Mouse (Mus musculus) liver, embryonic 15.5 days (tissue): ENCODE results near the gene Ngdn. TPM values are rescaled to one million over a fixed set of nuclear protein-coding genes. Genes with fewer than 3 reads are reported as not detected.
"Not testable (repeated sequence)": the region's sequence is repeated elsewhere in the genome, so short reads cannot be mapped to it uniquely, and the experiment has no call there.

Source experiments
- ATAC-seq: fragments of 200-750 bp; cut with Nextera tagmentation; 2 replicates; pipeline ENCODE4 v1.8.0; 2017; ENCODE audit warnings: moderate number of reproducible peaks, mild to moderate bottlenecking, moderate library complexity; ENCODE audit not compliant: insufficient read depth
- H3K27ac ChIP-seq: fragments of 300-500 bp; sonication (generic); replicated peaks from 2 replicates; pipeline ENCODE4 v1.5.1; 2015; ENCODE audit warnings: mild to moderate bottlenecking, inconsistent platforms
- H3K27me3 ChIP-seq: fragments of 300-500 bp; sonication (generic); 2 replicates; pipeline ENCODE4 v1.6.1; 2015; ENCODE audit warnings: mild to moderate bottlenecking, inconsistent platforms
- H3K36me3 ChIP-seq: fragments of 300-500 bp; sonication (generic); replicated peaks from 2 replicates; pipeline ENCODE4 v1.6.1; 2015; ENCODE audit warnings: moderate library complexity, mild to moderate bottlenecking, inconsistent platforms
- H3K4me1 ChIP-seq: fragments of 300-500 bp; sonication (generic); replicated peaks from 2 replicates; pipeline ENCODE4 v1.6.1; 2015; ENCODE audit warnings: inconsistent platforms
- H3K4me2 ChIP-seq: fragments of 300-500 bp; sonication (generic); 2 replicates; pipeline ENCODE4 v1.6.1; 2015; ENCODE audit warnings: moderate library complexity, mild to moderate bottlenecking, inconsistent platforms
- H3K4me3 ChIP-seq: fragments of 300-500 bp; sonication (generic); replicated peaks from 2 replicates; pipeline ENCODE4 v1.5.1; 2015; ENCODE audit warnings: mild to moderate bottlenecking, inconsistent platforms
- H3K9ac ChIP-seq: fragments of 300-500 bp; sonication (generic); 2 replicates; pipeline ENCODE4 v1.6.1; 2015; ENCODE audit warnings: moderate library complexity, mild to moderate bottlenecking, inconsistent platforms
- H3K9me3 ChIP-seq: fragments of 300-500 bp; sonication (generic); replicated peaks from 2 replicates; pipeline ENCODE4 v1.6.1; 2016; ENCODE audit warnings: inconsistent platforms
- WGBS: fragments of 180-500 bp; shearing (Covaris S2); methylation state at CpG from one replicate; pipeline ENCODE4 v1.1.7; 2015; ENCODE audit warnings: mixed read lengths; ENCODE audit not compliant: insufficient replicate concordance; 5-methylcytosine and 5-hydroxymethylcytosine counted together
- polyA plus RNA-seq: library from polyadenylated mRNA; unstranded; fragments of >200 nt; fragmentation: Nextera tagmentation; extraction: Ambion mirVana; gene quantifications from 2 replicates; pipeline ENCODE4 v1.2.1, GENCODE M21; 2015

The Ngdn gene
- polyA plus RNA-seq = 34.0 and 34.6 TPM in 2 replicates

- peak within 1 kb of the TSS; percentile 73 for H3K4me3 ChIP-seq
- H3K36me3 ChIP-seq = peaks cover 18% of the 10 kb centered on the region
- no peaks in the 10 kb centered on the region for H3K9me3 ChIP-seq
- ATAC-seq = peak; percentile 93
- no peaks in the 10 kb centered on the region for H3K27me3 ChIP-seq
- peak within 1 kb of the TSS; percentile 96 for H3K4me2 ChIP-seq
- H3K4me1 ChIP-seq = peaks cover 18% of the 10 kb centered on the region
- peak within 1 kb of the TSS; percentile 72 for H3K9ac ChIP-seq
- under 1% methylated on average over 36 of the region's 36 CpGs for WGBS
- peak within 1 kb of the TSS; percentile 86 for H3K27ac ChIP-seq
Measured at GRCm38 (mm10) chr14:55014991-55015766, at the start of gene Ngdn. Gene Ngdn, plus strand, starts transcription at chr14:55015454.

GRCm38 (mm10) chr14:54965631-54966030 lies 49.6 kb upstream of the Ngdn start:
- ATAC-seq = no peak
- H3K27me3 ChIP-seq = no peaks in the 10 kb centered on the region
- no peak overlapping the region for H3K4me2 ChIP-seq
- H3K9me3 ChIP-seq = no peaks in the 10 kb centered on the region
- H3K4me3 ChIP-seq = no peak overlapping the region
- H3K36me3 ChIP-seq = no peaks in the 10 kb centered on the region
- H3K4me1 ChIP-seq = no peaks in the 10 kb centered on the region
- H3K27ac ChIP-seq = no peak overlapping the region
- no peak overlapping the region for H3K9ac ChIP-seq
- WGBS = 52% methylated on average over 6 of the region's 6 CpGs

- WGBS = 48% methylated on average over 7 of the region's 7 CpGs
- no peaks in the 10 kb centered on the region for H3K9me3 ChIP-seq
Measured at GRCm38 (mm10) chr14:54966320-54966977, 48.8 kb upstream of the Ngdn start, which contains the start of gene Myh6. Gene Myh6, minus strand, starts transcription at chr14:54966927.

GRCm38 (mm10) chr14:54967874-54968273 lies 47.4 kb upstream of the Ngdn start:
- no peak for ATAC-seq
- no peak overlapping the region for H3K4me3 ChIP-seq

More at GRCm38 (mm10) chr14:54966320-54966977, 48.8 kb upstream of the Ngdn start, which contains the start of gene Myh6:
- H3K4me3 ChIP-seq = no peak within 1 kb of the TSS
- ATAC-seq = no peak
- no peaks in the 10 kb centered on the region for H3K4me1 ChIP-seq
- H3K27ac ChIP-seq = no peak within 1 kb of the TSS
- H3K27me3 ChIP-seq = no peaks in the 10 kb centered on the region
- no peak within 1 kb of the TSS for H3K4me2 ChIP-seq
- no peaks in the 10 kb centered on the region for H3K36me3 ChIP-seq
- H3K9ac ChIP-seq = no peak within 1 kb of the TSS

GRCm38 (mm10) chr14:54968344-54968743 lies 46.9 kb upstream of the Ngdn start:
- no peak for ATAC-seq
- Histone ChIP-seq H3K4me3 (no peak overlapping the region), H3K27me3 (no peaks in the 10 kb centered on the region), H3K9me3 (no peaks in the 10 kb centered on the region), H3K4me2 (no peak overlapping the region), H3K4me1 (no peaks in the 10 kb centered on the region), H3K27ac (no peak overlapping the region), H3K36me3 (no peaks in the 10 kb centered on the region), H3K9ac (no peak overlapping the region)

More at GRCm38 (mm10) chr14:54967874-54968273, 47.4 kb upstream of the Ngdn start:
- WGBS = 58% methylated on average over 3 of the region's 3 CpGs
- Histone ChIP-seq H3K4me1 (no peaks in the 10 kb centered on the region), H3K9me3 (no peaks in the 10 kb centered on the region), H3K27ac (no peak overlapping the region), H3K4me2 (no peak overlapping the region), H3K27me3 (no peaks in the 10 kb centered on the region), H3K36me3 (no peaks in the 10 kb centered on the region), H3K9ac (no peak overlapping the region)

GRCm38 (mm10) chr14:54972786-54973185 lies 42.5 kb upstream of the Ngdn start:
- H3K27me3 ChIP-seq, H3K27ac ChIP-seq, ATAC-seq, H3K4me2 ChIP-seq, H3K4me3 ChIP-seq, H3K9me3 ChIP-seq, H3K4me1 ChIP-seq, H3K36me3 ChIP-seq, H3K9ac ChIP-seq: not testable (repeated sequence)
- WGBS = 73% methylated on average over 11 of the region's 11 CpGs

- WGBS = 63% methylated on average over 6 of the region's 6 CpGs
- no peak overlapping the region for H3K4me3 ChIP-seq
- no peaks in the 10 kb centered on the region for H3K36me3 ChIP-seq
- H3K4me2 ChIP-seq = no peak overlapping the region
- H3K27ac ChIP-seq = no peak overlapping the region
- ATAC-seq = no peak
- H3K9ac ChIP-seq = no peak overlapping the region
- no peaks in the 10 kb centered on the region for H3K27me3 ChIP-seq
- no peaks in the 10 kb centered on the region for H3K4me1 ChIP-seq
- no peaks in the 10 kb centered on the region for H3K9me3 ChIP-seq
Measured at GRCm38 (mm10) chr14:54974068-54974791, 41.0 kb upstream of the Ngdn start.

- H3K9ac ChIP-seq = no peak within 1 kb of the TSS
- no peak for ATAC-seq
- H3K4me2 ChIP-seq = no peak within 1 kb of the TSS
- H3K27me3 ChIP-seq = no peaks in the 10 kb centered on the region
- 35% methylated on average over 1 of the region's 1 CpGs for WGBS
- no peaks in the 10 kb centered on the region for H3K9me3 ChIP-seq
- H3K27ac ChIP-seq = no peak within 1 kb of the TSS
- H3K4me3 ChIP-seq = no peak within 1 kb of the TSS
- H3K36me3 ChIP-seq = no peaks in the 10 kb centered on the region
- no peaks in the 10 kb centered on the region for H3K4me1 ChIP-seq
Measured at GRCm38 (mm10) chr14:54976633-54977032, 38.6 kb upstream of the Ngdn start, which contains the start of gene Gm17428. Gene Gm17428, plus strand, starts transcription at chr14:54976933.

GRCm38 (mm10) chr14:54978664-54979063 lies 36.6 kb upstream of the Ngdn start:
- 81% methylated on average over 8 of the region's 8 CpGs for WGBS
- H3K9ac ChIP-seq = no peak overlapping the region
- no peaks in the 10 kb centered on the region for H3K36me3 ChIP-seq
- ATAC-seq = no peak
- no peaks in the 10 kb centered on the region for H3K9me3 ChIP-seq
- no peak overlapping the region for H3K4me2 ChIP-seq
- no peaks in the 10 kb centered on the region for H3K27me3 ChIP-seq
- H3K4me1 ChIP-seq = no peaks in the 10 kb centered on the region
- H3K4me3 ChIP-seq = no peak overlapping the region
- no peak overlapping the region for H3K27ac ChIP-seq

- Histone ChIP-seq H3K4me3 (no peak overlapping the region), H3K36me3 (no peaks in the 10 kb centered on the region), H3K4me1 (no peaks in the 10 kb centered on the region), H3K27ac (no peak overlapping the region), H3K9me3 (no peaks in the 10 kb centered on the region), H3K27me3 (no peaks in the 10 kb centered on the region), H3K9ac (no peak overlapping the region), H3K4me2 (no peak overlapping the region)
- WGBS = 80% methylated on average over 7 of the region's 7 CpGs
- ATAC-seq = no peak
Measured at GRCm38 (mm10) chr14:54981934-54982333, 33.3 kb upstream of the Ngdn start.

- ATAC-seq = not testable (repeated sequence)
Measured at GRCm38 (mm10) chr14:54988350-54988874, 26.8 kb upstream of the Ngdn start.

More at GRCm38 (mm10) chr14:54988350-54988874, 26.8 kb upstream of the Ngdn start:
- H3K27ac ChIP-seq, H3K4me2 ChIP-seq, H3K9ac ChIP-seq, H3K9me3 ChIP-seq, H3K36me3 ChIP-seq, H3K27me3 ChIP-seq, H3K4me3 ChIP-seq, H3K4me1 ChIP-seq: not testable (repeated sequence)
- WGBS = 74% methylated on average over 9 of the region's 9 CpGs
